Mouse (Mus musculus) heart, postnatal 0 days (tissue): Measurements from ENCODE around the gene Tmprss6.

Source experiments
- CTCF ChIP-seq: IDR thresholded peaks from 2 replicates; pipeline ENCODE4 v1.5.1; 2016; ENCODE audit warnings: antibody characterized with exemption, control low read depth, low read depth
- EP300 ChIP-seq: IDR thresholded peaks from 2 replicates; pipeline ENCODE4 v1.6.1; 2016; ENCODE audit warnings: antibody characterized with exemption, low read depth

- TF ChIP-seq CTCF (no peak), EP300 (no peak; the same call in 1 of the 2 replicates)
Observed at GRCm38 (mm10) chr15:78428391-78429138, 39.9 kb downstream of the Tmprss6 start, which contains the start of gene Kctd17.
